Mouse (Mus musculus) hindbrain, embryonic 15.5 days (tissue): Measurements from ENCODE around the gene Atxn10. TPM values are rescaled to one million over a fixed set of nuclear protein-coding genes. Genes with fewer than 3 reads are reported as not detected.
A peak's percentile ranks its signal among the peaks of the same experiment; 100 is the strongest.

Experiments used
- ATAC-seq: fragments of 200-750 bp; cut with Nextera tagmentation; 2 replicates; pipeline ENCODE4 v1.8.0; 2017; ENCODE audit warnings: low read depth, moderate number of reproducible peaks, moderate TSS enrichment; ENCODE audit not compliant: low FRiP score
- H3K27ac ChIP-seq: fragments of 300-500 bp; sonication (generic); replicated peaks from 2 replicates; pipeline ENCODE4 v1.5.1; 2015; ENCODE audit warnings: mild to moderate bottlenecking, inconsistent platforms
- H3K27me3 ChIP-seq: fragments of 300-500 bp; sonication (generic); 2 replicates; pipeline ENCODE4 v1.6.1; 2015; ENCODE audit warnings: control low read depth, inconsistent platforms
- H3K36me3 ChIP-seq: fragments of 300-500 bp; sonication (generic); 2 replicates; pipeline ENCODE4 v1.6.1; 2015; ENCODE audit warnings: control low read depth, inconsistent platforms
- H3K4me1 ChIP-seq: fragments of 300-500 bp; sonication (generic); replicated peaks from 2 replicates; pipeline ENCODE4 v1.6.1; 2015; ENCODE audit warnings: control low read depth, inconsistent platforms
- H3K4me2 ChIP-seq: fragments of 300-500 bp; sonication (generic); 2 replicates; pipeline ENCODE4 v1.6.1; 2015; ENCODE audit warnings: moderate library complexity, mild to moderate bottlenecking, inconsistent platforms
- H3K4me3 ChIP-seq: fragments of 300-500 bp; sonication (generic); 2 replicates; pipeline ENCODE4 v1.5.1; 2015; ENCODE audit warnings: mild to moderate bottlenecking, inconsistent platforms
- H3K9ac ChIP-seq: fragments of 300-500 bp; sonication (generic); 2 replicates; pipeline ENCODE4 v1.6.1; 2015; ENCODE audit warnings: inconsistent platforms
- H3K9me3 ChIP-seq: fragments of 300-500 bp; sonication (generic); 2 replicates; pipeline ENCODE4 v1.6.1; 2016; ENCODE audit warnings: control low read depth, inconsistent platforms
- WGBS: fragments of 180-500 bp; shearing (Covaris S2); methylation state at CpG from one replicate; pipeline ENCODE4 v1.1.7; 2015; 5-methylcytosine and 5-hydroxymethylcytosine counted together
- polyA plus RNA-seq: library from polyadenylated mRNA; unstranded; fragments of >200 nt; fragmentation: Nextera tagmentation; extraction: Ambion mirVana; gene quantifications from 2 replicates; pipeline ENCODE4 v1.2.1, GENCODE M21; 2015

Atxn10 gene
- polyA plus RNA-seq, 1 experiment from 2014 or later, result 511 TPM

DNA sequence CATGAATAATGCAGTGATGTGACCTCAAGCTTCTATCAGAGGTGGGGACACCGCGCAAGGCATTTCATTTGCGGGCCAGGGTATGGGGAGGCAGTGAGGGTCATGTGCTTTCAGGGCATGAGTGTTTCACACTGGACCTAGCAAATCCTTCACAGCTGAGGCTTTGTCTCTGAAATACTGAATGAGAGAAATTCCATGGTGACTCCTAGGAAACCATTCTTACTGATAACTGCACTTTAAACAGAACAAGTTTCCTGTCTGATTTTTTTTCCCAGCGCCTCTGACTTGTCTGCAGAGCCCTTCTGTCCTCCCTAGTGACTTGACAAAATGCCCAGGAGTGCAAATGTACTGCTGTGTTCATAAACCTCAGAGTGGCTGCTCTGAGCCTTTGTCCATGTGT is 125.5 kb downstream of the Atxn10 start:
- no peaks in the 10 kb centered on the region for H3K9me3 ChIP-seq
- H3K4me1 ChIP-seq, result peaks cover 88% of the 10 kb centered on the region
- no peak overlapping the region for H3K9ac ChIP-seq
- no peak overlapping the region for H3K4me3 ChIP-seq
- 11% methylated on average over 4 of the region's 4 CpGs for WGBS
- H3K36me3 ChIP-seq, result peaks cover 14% of the 10 kb centered on the region; the same call in 1 of the 2 replicates
- no peaks in the 10 kb centered on the region for H3K27me3 ChIP-seq
- ATAC-seq, result peak; percentile 60
- H3K27ac ChIP-seq, result peak overlapping the region; percentile 75
- no peak overlapping the region for H3K4me2 ChIP-seq

DNA sequence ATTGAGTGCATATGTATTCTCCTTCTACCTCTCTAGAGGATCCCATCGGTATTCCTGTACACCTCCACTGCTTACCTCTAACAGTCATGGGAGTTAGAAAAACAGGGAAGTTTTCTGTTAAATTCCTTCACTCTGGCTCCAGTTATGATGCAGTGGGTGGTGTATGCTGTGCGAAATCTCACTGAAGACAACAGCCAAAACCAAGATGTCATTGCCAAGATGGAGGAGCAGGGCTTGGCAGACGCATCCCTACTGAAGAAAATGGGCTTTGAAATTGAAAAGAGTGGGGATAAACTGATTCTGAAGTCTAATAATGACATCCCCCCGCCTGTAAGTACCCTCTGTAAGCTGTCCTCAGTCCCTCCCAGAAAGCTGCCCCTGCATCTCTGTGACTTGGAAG is 126.1 kb downstream of the Atxn10 start:
- H3K4me3 ChIP-seq, result no peak overlapping the region
- H3K4me2 ChIP-seq, result no peak overlapping the region
- H3K9me3 ChIP-seq, result no peaks in the 10 kb centered on the region
- H3K9ac ChIP-seq, result no peak overlapping the region
- H3K27me3 ChIP-seq, result no peaks in the 10 kb centered on the region
- peaks cover 86% of the 10 kb centered on the region for H3K4me1 ChIP-seq
- no peak for ATAC-seq
- H3K36me3 ChIP-seq, result peaks cover 14% of the 10 kb centered on the region; the same call in 1 of the 2 replicates
- peak overlapping the region; percentile 75 for H3K27ac ChIP-seq
- WGBS, result 38% methylated on average over 4 of the region's 4 CpGs

DNA sequence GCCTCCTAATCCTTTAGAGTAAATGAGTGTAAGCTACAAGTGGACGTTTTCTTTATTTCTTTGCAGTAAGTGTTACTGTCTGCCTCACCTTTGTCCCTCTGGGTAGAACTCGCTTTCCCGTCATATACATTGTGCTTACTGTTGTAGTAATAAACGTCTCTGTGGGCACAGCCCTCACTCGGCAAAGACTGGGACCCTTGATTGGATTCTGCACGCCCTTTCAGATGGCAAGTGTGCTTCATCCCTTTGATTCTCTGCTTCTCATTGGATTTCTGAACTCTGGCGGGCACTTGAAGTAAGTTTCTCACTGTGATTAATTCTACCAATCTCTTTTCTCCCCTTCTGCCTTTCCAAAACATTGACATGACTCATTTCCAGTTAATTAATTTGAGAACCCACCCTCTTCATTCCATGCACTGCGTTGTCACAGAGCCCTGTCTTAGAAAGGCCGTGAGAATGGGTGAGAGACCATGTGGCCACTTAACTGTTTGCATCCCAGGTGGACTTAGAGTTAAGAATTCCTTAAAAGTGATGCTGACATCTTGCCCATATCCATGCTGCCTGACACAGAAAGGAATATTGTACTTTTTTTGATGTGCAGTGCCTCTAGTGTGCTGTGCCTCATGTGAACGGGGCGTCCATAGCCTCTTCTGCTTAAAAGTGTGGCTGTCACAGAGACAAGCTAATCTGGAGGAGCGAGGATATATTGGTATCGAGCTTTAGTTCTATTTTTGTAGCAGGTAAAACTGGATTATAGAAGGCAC is 127.2 kb downstream of the Atxn10 start:
- no peak overlapping the region for H3K4me2 ChIP-seq
- peaks cover 75% of the 10 kb centered on the region for H3K4me1 ChIP-seq
- H3K4me3 ChIP-seq, result no peak overlapping the region
- 28% methylated on average over 13 of the region's 13 CpGs for whole genome bisulfite sequencing
- peaks cover 16% of the 10 kb centered on the region; the same call in 1 of the 2 replicates for H3K36me3 ChIP-seq
- H3K9ac ChIP-seq, result no peak overlapping the region
- H3K9me3 ChIP-seq, result no peaks in the 10 kb centered on the region
- peak overlapping the region; percentile 75 for H3K27ac ChIP-seq
- no peak for ATAC-seq
- H3K27me3 ChIP-seq, result no peaks in the 10 kb centered on the region

DNA sequence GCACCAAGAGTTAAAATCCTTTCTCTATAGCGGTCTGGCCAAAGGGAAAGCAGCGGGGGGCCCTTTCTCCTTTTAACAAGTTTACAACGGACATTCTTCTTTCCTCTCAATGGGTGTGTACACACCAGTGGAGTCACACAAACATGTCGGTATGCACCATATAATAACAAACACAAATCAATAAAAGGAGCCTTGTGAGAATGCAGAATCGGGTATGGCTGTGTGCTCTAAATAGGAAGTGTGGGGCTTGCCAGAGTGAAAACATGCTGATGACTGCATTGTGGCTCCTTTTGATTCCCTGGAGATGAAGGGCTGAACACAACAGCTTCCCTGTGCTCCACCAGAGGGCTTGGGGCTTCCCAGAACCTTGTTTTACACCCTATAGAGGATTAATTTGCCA is 128.1 kb downstream of the Atxn10 start:
- Histone ChIP-seq H3K27ac (peak overlapping the region; percentile 75), H3K4me1 (peaks cover 65% of the 10 kb centered on the region), H3K36me3 (peaks cover 23% of the 10 kb centered on the region; the same call in 1 of the 2 replicates), H3K27me3 (no peaks in the 10 kb centered on the region), H3K9me3 (no peaks in the 10 kb centered on the region), H3K4me2 (no peak overlapping the region), H3K4me3 (no peak overlapping the region), H3K9ac (no peak overlapping the region)
- peak; percentile 29; the same call in 1 of the 2 replicates for ATAC-seq
- WGBS, result 2% methylated on average over 5 of the region's 5 CpGs

DNA sequence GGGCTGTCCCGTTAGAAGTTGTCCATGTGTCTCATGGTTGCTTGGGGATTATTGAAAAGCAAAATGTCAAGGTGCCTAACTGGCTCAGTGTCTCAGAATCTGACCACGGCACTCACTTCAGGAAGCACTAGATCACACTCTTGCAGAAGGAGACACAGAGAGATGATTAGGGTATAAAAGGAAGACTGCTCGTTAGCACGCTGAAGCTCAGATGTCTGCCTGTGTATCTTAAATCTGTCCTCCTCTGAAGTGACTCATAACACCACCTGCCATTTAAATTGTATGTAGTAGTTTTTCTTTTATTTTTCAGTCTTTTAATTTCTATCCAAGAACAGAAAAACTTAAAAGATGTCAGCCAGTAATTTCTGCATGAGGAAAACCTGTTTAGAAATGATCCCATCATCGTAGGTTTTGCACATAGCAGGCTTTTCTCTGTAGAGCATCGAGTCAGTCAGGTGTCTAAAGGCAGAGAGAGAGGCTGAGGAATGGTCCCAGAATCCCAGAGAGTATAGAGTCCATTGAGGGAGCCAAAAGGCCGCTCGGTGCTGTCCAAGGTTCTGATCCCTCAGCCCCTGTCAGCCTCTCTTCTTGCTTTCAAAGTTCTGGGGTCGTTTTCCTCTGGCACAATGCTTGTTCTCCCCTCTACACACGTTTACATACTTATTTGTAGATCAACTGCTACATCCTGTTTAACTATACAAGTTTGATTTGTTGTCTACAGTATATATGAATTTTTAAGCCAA is 128.9 kb downstream of the Atxn10 start:
- WGBS, result 31% methylated on average over 10 of the region's 10 CpGs
- peaks cover 57% of the 10 kb centered on the region for H3K4me1 ChIP-seq
- no peak for ATAC-seq

GRCm38 (mm10) chr15:85466456-85467067 is 130.5 kb downstream of the Atxn10 start:
- no peak overlapping the region for H3K4me2 ChIP-seq
- no peak overlapping the region for H3K9ac ChIP-seq
- no peaks in the 10 kb centered on the region for H3K27me3 ChIP-seq
- ATAC-seq, result no peak
- peak overlapping the region; percentile 20 for H3K27ac ChIP-seq
- no peaks in the 10 kb centered on the region for H3K9me3 ChIP-seq
- WGBS, result 48% methylated on average over 5 of the region's 5 CpGs
- peaks cover 23% of the 10 kb centered on the region; the same call in 1 of the 2 replicates for H3K36me3 ChIP-seq
- no peak overlapping the region for H3K4me3 ChIP-seq
- peaks cover 42% of the 10 kb centered on the region for H3K4me1 ChIP-seq

More for the DNA sequence above, 128.9 kb downstream of the Atxn10 start:
- no peak overlapping the region for H3K4me2 ChIP-seq
- H3K9ac ChIP-seq, result no peak overlapping the region
- no peak overlapping the region for H3K4me3 ChIP-seq
- H3K27me3 ChIP-seq, result no peaks in the 10 kb centered on the region
- H3K27ac ChIP-seq, result peak overlapping the region; percentile 75
- no peaks in the 10 kb centered on the region for H3K9me3 ChIP-seq
- H3K36me3 ChIP-seq, result peaks cover 23% of the 10 kb centered on the region; the same call in 1 of the 2 replicates

GRCm38 (mm10) chr15:85469401-85469800 is 133.4 kb downstream of the Atxn10 start:
- Histone ChIP-seq H3K27ac (no peak overlapping the region), H3K4me3 (no peak overlapping the region), H3K27me3 (no peaks in the 10 kb centered on the region), H3K9ac (no peak overlapping the region), H3K9me3 (no peaks in the 10 kb centered on the region), H3K36me3 (peaks cover 17% of the 10 kb centered on the region), H3K4me1 (peaks cover 17% of the 10 kb centered on the region), H3K4me2 (no peak overlapping the region)
- 81% methylated on average over 6 of the region's 6 CpGs for WGBS
- ATAC-seq, result no peak

DNA sequence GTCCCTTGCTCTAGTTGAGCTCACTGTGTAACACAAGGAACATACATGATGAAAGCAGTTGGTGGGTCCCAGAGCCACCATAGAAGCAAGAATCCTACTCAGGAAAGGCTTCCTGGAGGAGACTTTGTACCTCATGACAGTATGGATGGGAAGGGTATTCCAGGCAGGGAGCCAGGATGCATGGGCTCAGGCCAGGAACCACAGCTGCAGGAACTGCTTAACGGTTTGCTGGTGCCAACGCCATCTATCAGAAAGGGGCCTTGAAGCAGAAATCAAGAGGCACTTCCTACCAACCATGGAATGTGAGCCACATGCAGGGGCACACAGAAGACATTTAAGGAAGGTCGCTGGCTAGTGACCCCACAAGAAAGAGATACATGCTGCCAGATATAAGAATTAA is 138.7 kb downstream of the Atxn10 start:
- Histone ChIP-seq H3K4me2 (no peak overlapping the region), H3K36me3 (peaks cover 5% of the 10 kb centered on the region; the same call in 1 of the 2 replicates), H3K27ac (no peak overlapping the region), H3K9ac (no peak overlapping the region), H3K4me3 (no peak overlapping the region), H3K4me1 (0 out of 2 replicates have a peak, but pooled peaks cover 7% of the 10 kb centered on the region), H3K9me3 (no peaks in the 10 kb centered on the region), H3K27me3 (no peaks in the 10 kb centered on the region)
- no peak for ATAC-seq
- 65% methylated on average over 3 of the region's 3 CpGs for WGBS

DNA sequence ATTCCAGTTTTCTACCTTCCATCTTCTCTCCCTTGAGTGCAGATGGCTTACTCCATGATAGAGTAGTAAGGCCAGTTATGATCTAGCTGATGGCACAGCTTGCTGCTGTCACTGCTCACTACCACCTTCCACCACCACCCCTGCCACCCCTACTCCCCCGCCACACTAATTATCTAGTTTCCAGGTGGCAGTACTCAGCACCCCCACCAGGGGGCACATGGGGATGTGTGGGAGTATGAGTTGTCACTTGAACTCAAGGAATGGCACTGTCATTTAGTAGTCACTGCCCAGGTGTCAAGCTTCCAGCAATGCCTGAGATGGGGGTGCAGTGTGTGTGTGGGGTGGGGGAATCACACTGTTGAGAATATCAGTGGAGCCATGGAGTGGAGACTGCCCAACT is 141.5 kb downstream of the Atxn10 start:
- no peak overlapping the region for H3K4me2 ChIP-seq
- H3K27me3 ChIP-seq, result no peaks in the 10 kb centered on the region
- no peak overlapping the region for H3K27ac ChIP-seq
- no peaks in the 10 kb centered on the region for H3K9me3 ChIP-seq
- H3K4me3 ChIP-seq, result no peak overlapping the region
- H3K9ac ChIP-seq, result no peak overlapping the region
- no peak for ATAC-seq
- H3K4me1 ChIP-seq, result peaks cover 14% of the 10 kb centered on the region
- 33% methylated on average over 1 of the region's 1 CpGs for WGBS
- H3K36me3 ChIP-seq, result peaks cover 3% of the 10 kb centered on the region; the same call in 1 of the 2 replicates

DNA sequence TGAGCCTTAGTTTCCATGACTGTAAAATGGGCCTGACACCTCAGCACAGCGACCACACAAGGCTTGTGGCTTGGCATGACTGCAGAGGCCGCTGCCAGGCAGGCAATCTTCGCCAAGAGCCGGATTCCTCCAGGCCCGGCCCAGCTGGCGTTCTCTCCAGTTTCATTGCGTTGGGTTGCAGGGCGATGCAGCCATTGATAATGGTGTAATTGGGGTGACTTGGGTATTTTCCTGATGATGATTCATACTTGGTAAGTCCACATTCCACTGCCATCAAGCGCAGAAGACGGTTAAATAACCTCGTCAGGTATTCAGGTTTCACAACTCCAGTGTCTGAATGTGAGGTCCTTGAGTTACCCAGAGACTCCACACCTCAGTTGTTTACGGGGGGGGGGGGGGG is 143.3 kb downstream of the Atxn10 start:
- Histone ChIP-seq H3K9ac (no peak overlapping the region), H3K27me3 (no peaks in the 10 kb centered on the region), H3K4me1 (peaks cover 14% of the 10 kb centered on the region), H3K27ac (no peak overlapping the region), H3K4me3 (no peak overlapping the region), H3K4me2 (no peak overlapping the region), H3K9me3 (no peaks in the 10 kb centered on the region), H3K36me3 (no peaks in the 10 kb centered on the region)
- no peak for ATAC-seq
- WGBS, result 73% methylated on average over 12 of the region's 12 CpGs

- WGBS, result 59% methylated on average over 5 of the region's 5 CpGs
- no peaks in the 10 kb centered on the region for H3K36me3 ChIP-seq
- H3K9ac ChIP-seq, result no peak overlapping the region
- no peak overlapping the region for H3K4me3 ChIP-seq
- H3K4me2 ChIP-seq, result no peak overlapping the region
- no peak for ATAC-seq
- no peaks in the 10 kb centered on the region for H3K9me3 ChIP-seq
- H3K27me3 ChIP-seq, result no peaks in the 10 kb centered on the region
- no peak overlapping the region for H3K27ac ChIP-seq
- peaks cover 10% of the 10 kb centered on the region for H3K4me1 ChIP-seq
These were observed 143.9 kb downstream of the Atxn10 start for GRCm38 (mm10) chr15:85479919-85480318.

DNA sequence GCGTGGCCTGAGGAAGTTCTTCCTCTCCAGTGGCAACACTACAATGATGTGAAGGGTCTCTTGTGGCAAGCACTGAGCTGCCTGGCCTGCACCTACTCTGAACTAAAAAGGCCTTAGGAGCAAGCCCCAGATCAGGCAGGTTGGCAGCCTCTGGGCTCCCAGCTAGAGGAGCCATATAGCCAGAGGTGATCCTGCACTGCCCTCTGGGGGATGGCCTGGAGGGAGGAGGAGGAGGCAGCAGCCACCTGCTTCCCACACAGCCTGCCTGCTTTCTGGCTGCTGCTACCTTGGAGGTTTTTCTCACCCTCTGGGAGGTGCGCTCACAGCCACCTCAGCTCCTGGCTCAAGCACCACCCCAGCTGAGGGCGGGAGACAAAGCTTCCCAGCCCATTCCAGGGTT is 144.6 kb downstream of the Atxn10 start:
- WGBS, result 34% methylated on average over 3 of the region's 3 CpGs
- no peak overlapping the region for H3K9ac ChIP-seq

More for the DNA sequence above, 144.6 kb downstream of the Atxn10 start:
- peaks cover 7% of the 10 kb centered on the region for H3K4me1 ChIP-seq
- H3K27me3 ChIP-seq, result no peaks in the 10 kb centered on the region
- H3K36me3 ChIP-seq, result no peaks in the 10 kb centered on the region
- no peak overlapping the region for H3K4me3 ChIP-seq
- H3K27ac ChIP-seq, result no peak overlapping the region
- ATAC-seq, result peak; percentile 57
- no peaks in the 10 kb centered on the region for H3K9me3 ChIP-seq
- H3K4me2 ChIP-seq, result no peak overlapping the region
